Comparison of ENCODE assay signal across 9 mouse cellular contexts in genomic region chr19:25096986-25097385, GRCm38 (mm10).
DNase-seq lines count a peak whose midpoint lies in the region; ATAC-seq and TF ChIP-seq lines count a peak whose summit lies in the region.
"Had no signal": no experiment of that assay in that cellular context is flagged by ENCODE, and none has a peak within 500 bp of the region (broad histone marks: within the 10 kb centered on the region; RNA-seq: fewer than 3 reads in every experiment).

No protein-coding gene starts in this region.

- H3K4me1 ChIP-seq in kidney, adult 2 months (ENCODE audit: control insufficient read depth, insufficient read depth, low read length), result peaks cover 10% of the 10 kb centered on the region
- H3K4me1 ChIP-seq in lung, embryonic 16.5 days (replicated peaks; ENCODE audit: control insufficient read depth, insufficient read depth, low read length), result 0 out of 2 replicates have a peak, but pooled peaks cover 7% of the 10 kb centered on the region
- H3K4me1 ChIP-seq: midbrain, embryonic 15.5 days had no signal

- H3K27me3 ChIP-seq in kidney, adult 2 months (replicated peaks; ENCODE audit: control insufficient read depth, insufficient read depth, low read length), result no peaks in the 10 kb centered on the region
- no peaks in the 10 kb centered on the region for H3K27me3 ChIP-seq in lung, embryonic 16.5 days (ENCODE audit: control insufficient read depth, insufficient read depth, low read depth, low read length)
- H3K27me3 ChIP-seq: midbrain, embryonic 15.5 days had no signal

- no peaks in the 10 kb centered on the region for H3K9me3 ChIP-seq in lung, embryonic 16.5 days (ENCODE audit: control insufficient read depth, low read length)
- H3K9me3 ChIP-seq: midbrain, embryonic 15.5 days had no signal

- WGBS in kidney, adult 2 months, result 27% methylated on average over 4 of the region's 4 CpGs
- 27% methylated on average over 4 of the region's 4 CpGs for WGBS in lung, embryonic 16.5 days

- H3K27ac ChIP-seq in kidney, adult 2 months (ENCODE audit: insufficient read depth, low read depth, low read length), result peak overlapping the region; percentile 70
- no peak overlapping the region for H3K27ac ChIP-seq in lung, embryonic 16.5 days (ENCODE audit: low read length)
- H3K27ac ChIP-seq: midbrain, embryonic 15.5 days had no signal

- TF ChIP-seq CTCF in kidney, adult 2 months (conservative IDR thresholded peaks at IDR 0.05; ENCODE audit: insufficient read depth, insufficient read length, low read depth, low read length), result no peak

- peak; percentile 26 to 63 for DNase-seq in urinary bladder, adult 18-20 months (ENCODE audit: low spot score in 2 of 2)
- DNase-seq in urinary bladder, postnatal 10 days (ENCODE audit: low spot score), result no peak
- DNase-seq in kidney, adult 2 months, result peak; percentile 66
- DNase-seq in left cerebral cortex, adult 9 months (ENCODE audit: low spot score in 2 of 2), result no peak
- no peak for DNase-seq in natural killer cell, adult 2 months (ENCODE audit: low spot score in 2 of 2)

- no peaks in the 10 kb centered on the region; the same call in none of the 2 replicates for H3K36me3 ChIP-seq in kidney, adult 2 months (ENCODE audit: control insufficient read depth, insufficient read depth, low read length)
- H3K36me3 ChIP-seq in lung, embryonic 16.5 days (ENCODE audit: control insufficient read depth, insufficient read depth, low read length), result no peaks in the 10 kb centered on the region
- H3K36me3 ChIP-seq: midbrain, embryonic 15.5 days had no signal

- TF ChIP-seq POLR2A in kidney, adult 2 months (IDR thresholded peaks at IDR 0.05; ENCODE audit: low read depth, low read length), result no peak

- H3K9ac ChIP-seq in lung, embryonic 16.5 days (ENCODE audit: low read length), result no peak overlapping the region
- H3K9ac ChIP-seq: midbrain, embryonic 15.5 days had no signal

- ATAC-seq in lung, embryonic 16.5 days (ENCODE audit: low read depth), result peak; percentile 41; the same call in 1 of the 2 replicates
- no peak for ATAC-seq in inflammation-experienced regulatory T-cells, adult 6 months
- ATAC-seq: midbrain, embryonic 15.5 days had no signal

- no peak overlapping the region for H3K4me3 ChIP-seq in kidney, adult 2 months (ENCODE audit: insufficient read depth, low read depth, low read length)
- H3K4me3 ChIP-seq in lung, embryonic 16.5 days (ENCODE audit: low read length), result no peak overlapping the region
- H3K4me3 ChIP-seq: erythroblast, embryonic 14.5 days; midbrain, embryonic 15.5 days had no signal

- H3K4me2 ChIP-seq in lung, embryonic 16.5 days (ENCODE audit: low read depth, low read length), result no peak overlapping the region
- H3K4me2 ChIP-seq: midbrain, embryonic 15.5 days had no signal

Comparison
In these comparisons a context has a peak if more than half of its experiments do, and no peak if none do; other contexts are left out.
1. DNase-seq: peak in urinary bladder, adult 18-20 months (2 of 2) and kidney, adult 2 months (single experiment); none in urinary bladder, postnatal 10 days (single experiment), left cerebral cortex, adult 9 months (0 of 2) and natural killer cell, adult 2 months (0 of 2).